Mouse (Mus musculus) stomach, postnatal 0 days (tissue): ENCODE data around the gene Slc25a43.

Source experiments
- CTCF ChIP-seq: IDR thresholded peaks from 2 replicates; pipeline ENCODE4 v1.5.1; 2016; ENCODE audit warnings: antibody characterized with exemption, low read depth, mild to moderate bottlenecking, moderate library complexity
- EP300 ChIP-seq: optimal IDR thresholded peaks from 2 replicates; pipeline ENCODE3; 2016; ENCODE audit warnings: antibody characterized with exemption

DNA sequence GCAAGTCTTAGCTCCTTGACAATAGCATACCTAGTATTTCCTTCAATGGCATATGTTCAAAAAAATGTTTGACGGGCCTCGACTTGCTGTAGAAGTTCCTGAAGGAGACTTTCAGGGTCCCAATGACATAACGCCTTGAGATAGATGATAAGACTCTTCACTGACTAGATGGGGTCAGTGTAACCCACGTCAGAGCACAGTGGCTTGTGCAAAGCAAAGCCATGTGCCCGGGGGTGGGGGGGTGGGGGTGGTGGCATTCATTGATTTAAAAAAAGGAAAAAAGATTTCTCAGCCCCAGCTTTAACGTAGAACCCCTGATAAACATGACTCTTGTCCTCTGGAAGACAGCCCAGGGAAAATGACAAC, 64.8 kb downstream of the Slc25a43 start:
- no peak for TF ChIP-seq EP300
- no peak for TF ChIP-seq CTCF
